ENCODE assay signal across 10 mouse cellular contexts in genomic region chr2:166574934-166575333, GRCm38 (mm10).
DNase-seq lines count a peak whose midpoint lies in the region; ATAC-seq and TF ChIP-seq lines count a peak whose summit lies in the region.
"Had no signal": no experiment of that assay in that cellular context is flagged by ENCODE, and none has a peak within 500 bp of the region (broad histone marks: within the 10 kb centered on the region; RNA-seq: fewer than 3 reads in every experiment).

No protein-coding gene starts in this region.

- H3K9me3 ChIP-seq in forebrain, embryonic 13.5 days (replicated peaks), result no peaks in the 10 kb centered on the region
- no peaks in the 10 kb centered on the region for H3K9me3 ChIP-seq in intestine, embryonic 14.5 days (ENCODE audit: control insufficient read depth, low read length)
- H3K9me3 ChIP-seq in limb, embryonic 13.5 days, result no peaks in the 10 kb centered on the region
- no peaks in the 10 kb centered on the region for H3K9me3 ChIP-seq in stomach, postnatal 0 days (ENCODE audit: control insufficient read depth, low read length)
- H3K9me3 ChIP-seq: embryonic facial prominence, embryonic 15.5 days; megakaryocyte, embryonic 14.5 days had no signal

- no peaks in the 10 kb centered on the region; the same call in 1 of the 2 replicates for H3K27me3 ChIP-seq in thymus, adult 2 months (ENCODE audit: control insufficient read depth, insufficient read depth, low read length)
- H3K27me3 ChIP-seq in forebrain, embryonic 13.5 days, result no peaks in the 10 kb centered on the region
- no peaks in the 10 kb centered on the region for H3K27me3 ChIP-seq in intestine, embryonic 14.5 days (replicated peaks; ENCODE audit: control insufficient read depth, insufficient read depth, low read length)
- H3K27me3 ChIP-seq in limb, embryonic 13.5 days, result no peaks in the 10 kb centered on the region
- peaks cover 5% of the 10 kb centered on the region for H3K27me3 ChIP-seq in myocyte (ENCODE audit: control insufficient read depth, insufficient read depth, insufficient read length)
- no peaks in the 10 kb centered on the region for H3K27me3 ChIP-seq in stomach, postnatal 0 days (ENCODE audit: control insufficient read depth, insufficient read depth, low read length)
- H3K27me3 ChIP-seq: embryonic facial prominence, embryonic 15.5 days had no signal

- no peak overlapping the region for H3K9ac ChIP-seq in forebrain, embryonic 13.5 days
- H3K9ac ChIP-seq in intestine, embryonic 14.5 days (ENCODE audit: low read length), result no peak overlapping the region
- H3K9ac ChIP-seq in limb, embryonic 13.5 days, result no peak overlapping the region
- H3K9ac ChIP-seq in stomach, postnatal 0 days (ENCODE audit: low read length), result no peak overlapping the region
- H3K9ac ChIP-seq: embryonic facial prominence, embryonic 15.5 days had no signal

- H3K27ac ChIP-seq in thymus, adult 2 months (ENCODE audit: control insufficient read depth, insufficient read depth, low read length), result no peak overlapping the region
- H3K27ac ChIP-seq in forebrain, embryonic 13.5 days, result no peak overlapping the region; the same call in 1 of the 2 replicates
- H3K27ac ChIP-seq in intestine, embryonic 14.5 days (ENCODE audit: low read depth), result no peak overlapping the region
- H3K27ac ChIP-seq in limb, embryonic 13.5 days, result no peak overlapping the region
- H3K27ac ChIP-seq in stomach, postnatal 0 days (replicated peaks), result peak overlapping the region; percentile 75
- H3K27ac ChIP-seq: embryonic facial prominence, embryonic 15.5 days had no signal

- no peaks in the 10 kb centered on the region for H3K79me2 ChIP-seq in myocyte (ENCODE audit: control insufficient read depth, insufficient read depth)

- peaks cover 56% of the 10 kb centered on the region for H3K36me3 ChIP-seq in thymus, adult 2 months (ENCODE audit: control insufficient read depth, insufficient read depth, low read length)
- peaks cover 68% of the 10 kb centered on the region for H3K36me3 ChIP-seq in forebrain, embryonic 13.5 days (ENCODE audit: poor library complexity, severe bottlenecking)
- 0 out of 2 replicates have a peak, but pooled peaks cover 4% of the 10 kb centered on the region for H3K36me3 ChIP-seq in intestine, embryonic 14.5 days (ENCODE audit: control insufficient read depth, insufficient read depth, low read length)
- H3K36me3 ChIP-seq in limb, embryonic 13.5 days, result peaks cover 61% of the 10 kb centered on the region
- H3K36me3 ChIP-seq in myocyte (ENCODE audit: control insufficient read depth, insufficient read depth), result no peaks in the 10 kb centered on the region
- H3K36me3 ChIP-seq in stomach, postnatal 0 days (ENCODE audit: control insufficient read depth, insufficient read depth, low read length), result no peaks in the 10 kb centered on the region

- TF ChIP-seq EP300 in stomach, postnatal 0 days (optimal IDR thresholded peaks at IDR 0.05), result no peak

- 51% methylated on average over 7 of the region's 7 CpGs for WGBS in thymus, adult 2 months
- WGBS in forebrain, embryonic 13.5 days, result 13% methylated on average over 7 of the region's 7 CpGs
- WGBS in intestine, embryonic 14.5 days, result 25% methylated on average over 7 of the region's 7 CpGs
- WGBS in limb, embryonic 13.5 days, result 17% methylated on average over 7 of the region's 7 CpGs
- 26% methylated on average over 7 of the region's 7 CpGs for WGBS in stomach, postnatal 0 days

- no peak for TF ChIP-seq POLR2A in thymus, adult 2 months (IDR thresholded peaks at IDR 0.05; ENCODE audit: control insufficient read depth, extremely low read depth, insufficient read depth, low read length, poor library complexity)
- TF ChIP-seq POLR2A in myocyte (IDR thresholded peaks at IDR 0.05; ENCODE audit: insufficient read length, low read depth), result no peak

- H3K4me2 ChIP-seq in forebrain, embryonic 13.5 days, result no peak overlapping the region
- H3K4me2 ChIP-seq in intestine, embryonic 14.5 days (ENCODE audit: low read length), result no peak overlapping the region
- no peak overlapping the region for H3K4me2 ChIP-seq in limb, embryonic 13.5 days (replicated peaks)
- H3K4me2 ChIP-seq in myocyte (ENCODE audit: low read depth), result peak overlapping the region; percentile 49
- no peak overlapping the region for H3K4me2 ChIP-seq in stomach, postnatal 0 days (replicated peaks; ENCODE audit: low read depth)
- H3K4me2 ChIP-seq: embryonic facial prominence, embryonic 15.5 days had no signal

- peak; percentile 46; the same call in 1 of the 2 replicates for ATAC-seq in forebrain, embryonic 13.5 days
- ATAC-seq in intestine, embryonic 14.5 days (replicated peaks; ENCODE audit: low FRiP score, low TSS enrichment, low read depth), result 0 out of 2 replicates have a peak, but pooled peaks have one; percentile 26
- peak; percentile 52; the same call in 1 of the 2 replicates for ATAC-seq in limb, embryonic 13.5 days (ENCODE audit: low FRiP score, low read depth)
- peak; percentile 2; the same call in 1 of the 2 replicates for ATAC-seq in stomach, postnatal 0 days (ENCODE audit: low FRiP score, low TSS enrichment)

- TF ChIP-seq CTCF in thymus, adult 2 months (IDR thresholded peaks at IDR 0.05; ENCODE audit: borderline replicate concordance, control insufficient read depth, extremely low read depth, insufficient read depth, low read length, poor library complexity), result peak; percentile 97
- TF ChIP-seq CTCF in stomach, postnatal 0 days (IDR thresholded peaks at IDR 0.05; ENCODE audit: low read depth), result peak; percentile 89

- H3K4me3 ChIP-seq in thymus, adult 2 months (ENCODE audit: control insufficient read depth, insufficient read depth, low read length), result no peak overlapping the region
- H3K4me3 ChIP-seq in forebrain, embryonic 13.5 days, result no peak overlapping the region
- H3K4me3 ChIP-seq in intestine, embryonic 14.5 days (ENCODE audit: low read depth, low read length), result no peak overlapping the region
- H3K4me3 ChIP-seq in limb, embryonic 13.5 days, result no peak overlapping the region
- no peak overlapping the region for H3K4me3 ChIP-seq in myocyte
- H3K4me3 ChIP-seq in stomach, postnatal 0 days (ENCODE audit: low read depth, low read length), result no peak overlapping the region
- H3K4me3 ChIP-seq: embryonic facial prominence, embryonic 15.5 days; megakaryocyte, embryonic 14.5 days had no signal

- no peaks in the 10 kb centered on the region for H3K4me1 ChIP-seq in thymus, adult 2 months (replicated peaks; ENCODE audit: control insufficient read depth, insufficient read depth, low read length)
- H3K4me1 ChIP-seq in forebrain, embryonic 13.5 days, result no peaks in the 10 kb centered on the region; the same call in 1 of the 2 replicates
- no peaks in the 10 kb centered on the region for H3K4me1 ChIP-seq in intestine, embryonic 14.5 days (replicated peaks; ENCODE audit: control insufficient read depth, insufficient read depth, low read length)
- no peaks in the 10 kb centered on the region for H3K4me1 ChIP-seq in limb, embryonic 13.5 days
- H3K4me1 ChIP-seq in stomach, postnatal 0 days (replicated peaks; ENCODE audit: control insufficient read depth, insufficient read depth), result no peaks in the 10 kb centered on the region
- H3K4me1 ChIP-seq: megakaryocyte, embryonic 14.5 days had no signal

- DNase-seq in thymus, adult 2 months, result peak; percentile 67
- DNase-seq in thymus, adult 18-20 months, result no peak
- DNase-seq in c-Kit-positive CD71-positive TER-119-positive erythroid progenitor cells, embryonic 14.5 days (ENCODE audit: low spot score), result peak; percentile 48
- DNase-seq in intestine, embryonic 14.5 days (ENCODE audit: low spot score), result peak; percentile 91
- peak; percentile 82 for DNase-seq in stomach, postnatal 0 days (ENCODE audit: low spot score)

- H3ac ChIP-seq in myocyte (ENCODE audit: control insufficient read depth, insufficient read length), result no peak overlapping the region

TF ChIP-seq in myocyte, 11 proteins besides CTCF, POLR2A, EP300 and RAD21:
- no peak for TF ChIP-seq SRF (IDR thresholded peaks at IDR 0.05; ENCODE audit: control insufficient read depth, insufficient read length, low read depth)
- no peak for TF ChIP-seq MYOD1 (IDR thresholded peaks at IDR 0.05; ENCODE audit: control insufficient read depth in 1 of 3, insufficient read length in 2 of 3, low read depth in 2 of 3)
- no peak for TF ChIP-seq MYOG (IDR thresholded peaks at IDR 0.05; ENCODE audit: control insufficient read depth in 1 of 3, insufficient read depth in 1 of 3, insufficient read length in 2 of 3, low read depth in 2 of 3)
- TF ChIP-seq TCF3 (IDR thresholded peaks at IDR 0.05; ENCODE audit: insufficient read length, low read depth), result no peak
- TF ChIP-seq E2F4 (IDR thresholded peaks at IDR 0.05; ENCODE audit: insufficient read depth), result no peak
- no peak for TF ChIP-seq CEBPB (IDR thresholded peaks at IDR 0.05; ENCODE audit: insufficient read depth, poor library complexity, severe bottlenecking)
- no peak for TF ChIP-seq REST (IDR thresholded peaks at IDR 0.05; ENCODE audit: insufficient read depth, insufficient read length)
- no peak for TF ChIP-seq USF1 (IDR thresholded peaks at IDR 0.05; ENCODE audit: low read depth)
- no peak for TF ChIP-seq TCF12 (IDR thresholded peaks at IDR 0.05; ENCODE audit: insufficient read depth, poor library complexity, severe bottlenecking)
- no peak for TF ChIP-seq POLR2AphosphoS2 (IDR thresholded peaks at IDR 0.05; ENCODE audit: insufficient read length, low read depth)
- TF ChIP-seq MAX (IDR thresholded peaks at IDR 0.05; ENCODE audit: low read depth), result no peak

Comparison
In these comparisons a context has a peak if more than half of its experiments do, and no peak if none do; other contexts are left out.
1. DNase-seq: peak in thymus, adult 2 months (single experiment), c-Kit-positive CD71-positive TER-119-positive erythroid progenitor cells, embryonic 14.5 days (single experiment), intestine, embryonic 14.5 days (single experiment) and stomach, postnatal 0 days (single experiment); none in thymus, adult 18-20 months (0 of 2).
2. ATAC-seq: peak in every context shown above with its lines; median percentile 52 in limb, embryonic 13.5 days; 46 in forebrain, embryonic 13.5 days; 26 in intestine, embryonic 14.5 days; 2 in stomach, postnatal 0 days.